Mouse (Mus musculus): Measurements from ENCODE around the gene Neu1. TPM values are rescaled to one million over a fixed set of nuclear protein-coding genes. Genes with fewer than 3 reads are reported as not detected.
"Not testable (repeated sequence)": the region's sequence is repeated elsewhere in the genome, so short reads cannot be mapped to it uniquely, and the experiment has no call there.

Gene Neu1
- polyA plus RNA-seq, 1 experiment from 2014 or later = 30.6 TPM

DNA sequence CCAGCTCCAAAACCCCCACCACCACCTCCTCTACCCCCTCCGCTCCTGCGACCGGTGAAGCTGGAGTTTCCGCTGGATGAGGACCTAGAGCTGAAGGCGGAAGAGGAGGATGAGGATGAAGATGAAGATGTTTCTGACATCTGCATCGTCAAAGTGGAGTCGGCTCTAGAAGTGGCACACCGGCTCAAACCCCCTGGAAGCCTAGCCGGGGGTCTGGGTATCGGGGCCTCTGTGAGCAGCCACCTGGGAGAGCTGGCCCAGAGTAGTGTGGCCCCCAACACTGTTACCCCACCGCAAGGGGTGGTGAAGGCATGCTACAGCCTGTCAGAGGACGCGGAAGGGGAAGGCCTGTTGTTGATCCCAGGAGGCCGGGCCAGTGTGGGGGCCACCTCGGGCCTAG lies 35.3 kb upstream of the Neu1 start:
- 91% methylated on average over 15 of the region's 15 CpGs for WGBS
- ATAC-seq (ENCODE audit: low FRiP score) = no peak

GRCm38 (mm10) chr17:34896366-34896765 lies 34.7 kb upstream of the Neu1 start:
- WGBS = 83% methylated on average over 17 of the region's 17 CpGs
- peak overlapping the region; percentile 81 for H3K4me3 ChIP-seq
- peaks cover 13% of the 10 kb centered on the region for H3K36me3 ChIP-seq
- no peak for ATAC-seq (ENCODE audit: low FRiP score)
- no peaks in the 10 kb centered on the region for H3K27me3 ChIP-seq
- peaks cover 54% of the 10 kb centered on the region for H3K4me1 ChIP-seq (replicated peaks)
- peak overlapping the region; percentile 96 for H3K9ac ChIP-seq
- no peaks in the 10 kb centered on the region for H3K9me3 ChIP-seq
- peak overlapping the region; percentile 100 for H3K4me2 ChIP-seq
- no peak overlapping the region for H3K27ac ChIP-seq

More for the DNA sequence above, 35.3 kb upstream of the Neu1 start:
- peaks cover 9% of the 10 kb centered on the region for H3K36me3 ChIP-seq
- H3K9ac ChIP-seq = peak overlapping the region; percentile 96
- H3K27me3 ChIP-seq = no peaks in the 10 kb centered on the region
- H3K9me3 ChIP-seq = no peaks in the 10 kb centered on the region
- peak overlapping the region; percentile 81 for H3K4me3 ChIP-seq
- H3K4me2 ChIP-seq = peak overlapping the region; percentile 100
- H3K4me1 ChIP-seq (replicated peaks) = peaks cover 50% of the 10 kb centered on the region
- peak overlapping the region; percentile 96 for H3K27ac ChIP-seq

DNA sequence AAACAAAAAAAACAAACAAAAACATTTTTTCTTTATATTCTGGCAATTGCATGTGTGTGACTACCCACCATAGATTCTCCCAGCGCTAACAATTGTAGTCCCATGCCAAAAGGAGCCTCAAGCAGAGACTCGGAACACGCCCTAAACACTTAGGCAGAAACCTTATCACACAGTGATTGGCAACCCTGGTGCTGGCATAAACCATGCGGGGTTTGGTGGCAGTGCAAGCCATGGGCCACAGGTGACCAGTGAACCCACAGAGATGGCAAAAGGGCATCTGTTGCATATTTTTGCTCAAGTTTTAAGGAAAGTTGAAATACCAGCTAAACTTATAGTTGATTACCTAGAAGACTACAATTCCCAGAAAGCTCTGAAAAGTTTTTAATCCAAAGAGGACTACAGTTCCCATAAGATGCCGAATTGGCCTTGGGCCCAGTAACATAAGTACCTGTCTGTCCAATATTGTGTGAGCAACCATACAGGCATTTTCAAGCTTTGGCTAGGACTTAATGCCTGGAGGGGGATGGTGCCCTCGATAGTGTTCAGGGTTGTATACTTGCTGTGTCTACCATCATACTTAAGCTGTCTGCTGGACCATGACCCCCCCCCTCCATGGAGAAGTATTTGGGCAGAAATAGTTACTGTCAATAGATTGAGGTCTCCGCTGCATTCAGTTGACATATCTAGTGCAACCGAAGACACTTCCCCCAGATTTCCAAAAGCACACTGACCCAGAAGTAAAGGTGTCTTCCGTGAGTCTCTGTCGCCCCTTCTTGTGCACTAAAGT lies 33.5 kb upstream of the Neu1 start:
- Histone ChIP-seq H3K4me3 (peak overlapping the region; percentile 88), H3K27ac (peak overlapping the region; percentile 97), H3K9me3 (no peaks in the 10 kb centered on the region), H3K9ac (peak overlapping the region; percentile 98), H3K36me3 (peaks cover 22% of the 10 kb centered on the region), H3K27me3 (no peaks in the 10 kb centered on the region), H3K4me2 (peak overlapping the region; percentile 100), H3K4me1 (replicated peaks) (peaks cover 56% of the 10 kb centered on the region)
- ATAC-seq (ENCODE audit: low FRiP score) = no peak
- 20% methylated on average over 10 of the region's 10 CpGs for whole genome bisulfite sequencing

GRCm38 (mm10) chr17:34898160-34898586 lies 32.9 kb upstream of the Neu1 start, which contains the start of the genes C2 and Ehmt2:
TSS of gene C2 (minus strand) at chr17:34898265.
TSS of gene Ehmt2 (plus strand) at chr17:34898469.
- 0% methylated on average over 22 of the region's 44 CpGs for WGBS
- ATAC-seq (ENCODE audit: low FRiP score) = peak; percentile 11
- peaks cover 56% of the 10 kb centered on the region for H3K4me1 ChIP-seq (replicated peaks)

GRCm38 (mm10) chr17:34898706-34899052 lies 32.4 kb upstream of the Neu1 start:
- Histone ChIP-seq H3K27ac (peak overlapping the region; percentile 97), H3K36me3 (peaks cover 33% of the 10 kb centered on the region), H3K27me3 (no peaks in the 10 kb centered on the region), H3K4me3 (peak overlapping the region; percentile 88), H3K9me3 (no peaks in the 10 kb centered on the region), H3K4me2 (peak overlapping the region; percentile 100), H3K9ac (peak overlapping the region; percentile 98), H3K4me1 (replicated peaks) (peaks cover 53% of the 10 kb centered on the region)
- ATAC-seq (ENCODE audit: low FRiP score) = peak; percentile 1; the same call in 1 of the 2 replicates
- whole genome bisulfite sequencing = under 1% methylated on average over 19 of the region's 47 CpGs

More at GRCm38 (mm10) chr17:34898160-34898586, 32.9 kb upstream of the Neu1 start, which contains the start of the genes C2 and Ehmt2:
- peaks cover 28% of the 10 kb centered on the region for H3K36me3 ChIP-seq
- peak within 1 kb of the TSS; percentile 97 for H3K27ac ChIP-seq
- H3K4me2 ChIP-seq = peak within 1 kb of the TSS; percentile 100
- peak within 1 kb of the TSS; percentile 88 for H3K4me3 ChIP-seq
- no peaks in the 10 kb centered on the region for H3K9me3 ChIP-seq
- H3K9ac ChIP-seq = peak within 1 kb of the TSS; percentile 98
- no peaks in the 10 kb centered on the region for H3K27me3 ChIP-seq

DNA sequence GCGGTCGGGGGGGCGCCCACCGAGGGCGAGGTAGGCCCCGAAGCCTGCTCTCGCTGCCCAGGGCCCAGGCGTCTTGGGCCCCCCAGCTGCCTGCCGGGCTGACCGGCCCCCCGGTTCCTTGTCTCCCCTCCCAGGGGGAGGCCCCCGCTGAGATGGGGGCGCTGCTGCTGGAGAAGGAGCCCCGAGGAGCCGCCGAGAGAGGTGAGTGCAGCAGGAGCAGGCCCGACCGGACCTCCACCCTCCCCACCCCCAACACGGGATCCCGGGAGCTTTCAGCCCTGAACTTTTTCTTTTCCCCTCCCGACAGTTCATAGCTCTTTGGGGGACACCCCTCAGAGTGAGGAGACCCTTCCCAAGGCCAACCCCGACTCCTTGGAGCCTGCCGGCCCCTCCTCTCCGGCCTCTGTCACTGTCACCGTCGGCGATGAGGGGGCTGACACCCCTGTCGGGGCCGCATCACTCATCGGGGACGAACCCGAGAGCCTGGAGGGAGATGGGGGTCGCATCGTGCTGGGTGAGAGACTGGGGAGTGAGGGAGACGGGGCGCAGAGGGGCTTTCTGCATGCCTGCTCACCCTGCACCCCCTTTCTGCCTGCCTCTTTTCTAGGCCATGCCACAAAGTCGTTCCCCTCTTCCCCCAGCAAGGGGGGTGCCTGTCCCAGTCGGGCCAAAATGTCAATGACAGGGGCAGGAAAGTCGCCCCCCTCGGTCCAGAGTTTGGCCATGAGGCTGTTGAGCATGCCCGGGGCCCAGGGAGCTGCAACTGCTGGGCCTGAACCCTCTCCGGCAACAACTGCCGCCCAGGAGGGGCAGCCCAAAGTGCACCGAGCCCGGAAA lies 31.8 kb upstream of the Neu1 start:
- Histone ChIP-seq H3K27me3 (no peaks in the 10 kb centered on the region), H3K4me2 (peak overlapping the region; percentile 100), H3K4me3 (peak overlapping the region; percentile 88), H3K9ac (peak overlapping the region; percentile 98), H3K27ac (peak overlapping the region; percentile 97), H3K4me1 (replicated peaks) (peaks cover 50% of the 10 kb centered on the region), H3K36me3 (peaks cover 39% of the 10 kb centered on the region), H3K9me3 (no peaks in the 10 kb centered on the region)
- WGBS = under 1% methylated on average over 39 of the region's 45 CpGs
- peak; percentile 9; the same call in 1 of the 2 replicates for ATAC-seq (ENCODE audit: low FRiP score)

DNA sequence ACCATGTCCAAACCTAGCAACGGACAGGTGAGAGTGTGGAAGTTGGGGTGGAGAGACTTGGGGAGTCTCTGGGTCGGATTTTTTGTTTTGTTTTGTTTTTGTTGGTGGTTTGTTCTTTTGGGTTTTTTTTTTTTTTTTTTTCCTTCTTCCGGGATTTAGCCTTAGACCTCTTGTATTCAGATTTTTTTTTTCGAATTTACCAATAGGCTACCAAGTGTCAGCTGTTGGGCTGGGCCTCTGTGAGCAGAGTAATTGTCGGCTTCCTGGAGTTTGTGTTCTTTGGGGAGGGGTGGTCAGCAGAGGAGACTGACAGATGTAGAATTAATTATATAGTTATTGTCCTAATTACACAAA lies 31.2 kb upstream of the Neu1 start:
- peak overlapping the region; percentile 88 for H3K4me3 ChIP-seq
- peak overlapping the region; percentile 98 for H3K9ac ChIP-seq
- H3K36me3 ChIP-seq = peaks cover 45% of the 10 kb centered on the region
- H3K9me3 ChIP-seq = no peaks in the 10 kb centered on the region
- H3K27ac ChIP-seq = peak overlapping the region; percentile 97
- H3K4me1 ChIP-seq (replicated peaks) = peaks cover 50% of the 10 kb centered on the region
- ATAC-seq (ENCODE audit: low FRiP score) = no peak
- H3K27me3 ChIP-seq = no peaks in the 10 kb centered on the region
- WGBS = 3% methylated on average over 5 of the region's 5 CpGs
- peak overlapping the region; percentile 100 for H3K4me2 ChIP-seq

- H3K27me3 ChIP-seq; H3K9me3 ChIP-seq; H3K4me2 ChIP-seq; ATAC-seq (ENCODE audit: low FRiP score); H3K4me3 ChIP-seq; H3K9ac ChIP-seq; H3K27ac ChIP-seq: not testable (repeated sequence)
- peaks cover 42% of the 10 kb centered on the region for H3K4me1 ChIP-seq (replicated peaks)
- peaks cover 53% of the 10 kb centered on the region for H3K36me3 ChIP-seq
Measured at GRCm38 (mm10) chr17:34900826-34901225, 30.2 kb upstream of the Neu1 start.

GRCm38 (mm10) chr17:34901948-34902347 lies 29.1 kb upstream of the Neu1 start:
- H3K27me3 ChIP-seq; H3K9me3 ChIP-seq; ATAC-seq (ENCODE audit: low FRiP score); H3K27ac ChIP-seq; H3K4me2 ChIP-seq; H3K9ac ChIP-seq; H3K4me3 ChIP-seq: not testable (repeated sequence)
- H3K4me1 ChIP-seq (replicated peaks) = peaks cover 31% of the 10 kb centered on the region
- WGBS = 93% methylated on average over 9 of the region's 10 CpGs
- peaks cover 57% of the 10 kb centered on the region for H3K36me3 ChIP-seq

DNA sequence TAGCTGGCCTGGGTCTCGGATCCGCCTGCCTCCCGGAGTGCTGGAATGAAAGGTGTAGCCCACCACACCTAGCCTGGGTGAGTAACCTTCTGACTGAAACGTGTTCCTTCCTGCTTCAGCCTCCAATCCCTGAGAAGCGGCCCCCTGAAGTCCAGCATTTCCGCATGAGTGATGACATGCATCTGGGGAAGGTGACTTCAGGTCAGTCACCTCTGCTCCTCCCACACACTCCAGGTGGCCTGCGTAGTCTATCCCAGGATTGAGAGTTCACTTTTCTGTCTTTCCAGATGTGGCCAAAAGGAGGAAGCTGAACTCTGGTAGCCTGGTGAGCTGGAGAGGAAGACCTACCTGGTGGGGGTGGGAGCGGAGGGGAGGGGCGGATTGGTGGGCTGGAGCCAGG lies 28.2 kb upstream of the Neu1 start:
- WGBS = 94% methylated on average over 9 of the region's 9 CpGs
- peaks cover 66% of the 10 kb centered on the region for H3K36me3 ChIP-seq
- no peak for ATAC-seq (ENCODE audit: low FRiP score)

DNA sequence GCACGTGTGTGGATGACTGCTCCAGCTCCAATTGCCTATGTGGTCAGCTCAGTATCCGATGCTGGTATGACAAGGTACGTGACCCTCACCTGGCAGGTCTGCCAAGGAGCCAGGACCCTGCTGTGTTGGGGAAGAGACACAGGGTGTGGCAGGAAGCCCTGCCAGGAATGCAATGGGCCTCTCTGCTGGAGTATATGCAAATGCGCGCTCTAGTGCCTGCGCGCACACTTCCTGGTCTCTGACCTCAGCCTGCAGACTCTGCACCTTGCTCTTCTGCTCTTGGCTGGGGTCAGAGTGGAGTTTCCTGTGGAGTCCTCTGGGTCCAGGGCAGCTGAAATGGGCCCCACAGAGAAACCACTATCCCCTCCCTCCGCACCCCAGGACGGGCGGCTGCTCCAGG lies 20.1 kb upstream of the Neu1 start:
- no peak overlapping the region for H3K4me2 ChIP-seq
- WGBS = 89% methylated on average over 10 of the region's 10 CpGs
- no peaks in the 10 kb centered on the region for H3K4me1 ChIP-seq (replicated peaks)
- no peaks in the 10 kb centered on the region for H3K27me3 ChIP-seq
- ATAC-seq (ENCODE audit: low FRiP score) = no peak
- no peak overlapping the region for H3K4me3 ChIP-seq
- H3K27ac ChIP-seq = no peak overlapping the region
- H3K9me3 ChIP-seq = no peaks in the 10 kb centered on the region
- peaks cover 82% of the 10 kb centered on the region for H3K36me3 ChIP-seq
- H3K9ac ChIP-seq = no peak overlapping the region

More for the DNA sequence above, 28.2 kb upstream of the Neu1 start:
- peaks cover 22% of the 10 kb centered on the region for H3K4me1 ChIP-seq (replicated peaks)
- no peak overlapping the region; the same call in 1 of the 2 replicates for H3K9ac ChIP-seq
- no peak overlapping the region for H3K4me2 ChIP-seq
- no peak overlapping the region for H3K4me3 ChIP-seq
- no peak overlapping the region for H3K27ac ChIP-seq
- no peaks in the 10 kb centered on the region for H3K9me3 ChIP-seq
- H3K27me3 ChIP-seq = no peaks in the 10 kb centered on the region

DNA sequence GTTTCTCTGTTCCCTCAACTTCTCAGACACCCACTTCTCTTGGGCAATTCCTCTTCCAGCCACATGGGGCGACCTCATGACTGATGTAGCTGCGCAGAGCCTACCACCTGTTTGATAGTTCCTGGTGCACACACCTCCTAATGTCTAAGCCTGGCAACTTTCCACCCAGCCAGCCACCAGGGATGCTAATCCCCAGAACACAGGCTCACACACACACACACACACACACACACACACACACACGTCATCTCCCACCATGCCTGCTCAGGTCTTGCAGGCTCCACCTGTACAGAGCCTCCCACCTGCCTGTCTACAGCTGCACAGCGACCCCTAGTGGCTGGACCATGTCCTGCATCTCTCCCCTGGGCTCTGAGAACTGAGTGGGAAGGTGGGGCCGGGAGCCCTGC lies 19.1 kb upstream of the Neu1 start:
- H3K4me1 ChIP-seq (replicated peaks) = no peaks in the 10 kb centered on the region
- H3K4me3 ChIP-seq = no peak overlapping the region
- H3K9ac ChIP-seq = no peak overlapping the region
- peak; percentile 61 for ATAC-seq (ENCODE audit: low FRiP score)
- H3K4me2 ChIP-seq = no peak overlapping the region
- H3K27me3 ChIP-seq = no peaks in the 10 kb centered on the region
- no peaks in the 10 kb centered on the region for H3K9me3 ChIP-seq
- WGBS = 39% methylated on average over 5 of the region's 5 CpGs
- H3K27ac ChIP-seq = no peak overlapping the region
- peaks cover 72% of the 10 kb centered on the region for H3K36me3 ChIP-seq
